Mouse (Mus musculus) embryonic facial prominence, embryonic 10.5 days (tissue): ENCODE measurements around the gene Gm49392. TPM values are rescaled to one million over a fixed set of nuclear protein-coding genes. Genes with fewer than 3 reads are reported as not detected.
"Not testable (repeated sequence)": the region's sequence is repeated elsewhere in the genome, so short reads cannot be mapped to it uniquely, and the experiment has no call there.

Experiments
- DNase-seq: peaks from one replicate; pipeline ENCODE4 v3.0.0-alpha.2; 2017; ENCODE audit warnings: low spot score
- H3K27ac ChIP-seq: fragments of 300-500 bp; sonication (generic); replicated peaks from 2 replicates; pipeline ENCODE4 v1.5.1; 2016; ENCODE audit warnings: mild to moderate bottlenecking
- H3K27me3 ChIP-seq: fragments of 300-500 bp; sonication (generic); replicated peaks from 2 replicates; pipeline ENCODE4 v1.6.1; 2016; ENCODE audit warnings: low read depth, mild to moderate bottlenecking; ENCODE audit not compliant: poor library complexity, severe bottlenecking
- H3K36me3 ChIP-seq: fragments of 300-500 bp; sonication (generic); replicated peaks from 2 replicates; pipeline ENCODE4 v1.6.1; 2016; ENCODE audit warnings: mild to moderate bottlenecking, moderate library complexity
- H3K4me1 ChIP-seq: fragments of 300-500 bp; sonication (generic); 2 replicates; pipeline ENCODE4 v1.6.1; 2016
- H3K4me3 ChIP-seq: fragments of 300-500 bp; sonication (generic); 2 replicates; pipeline ENCODE4 v1.5.1; 2016; ENCODE audit warnings: mild to moderate bottlenecking, moderate library complexity
- H3K9me3 ChIP-seq: fragments of 300-500 bp; sonication (generic); 2 replicates; pipeline ENCODE4 v1.6.1; 2016; ENCODE audit warnings: mild to moderate bottlenecking
- WGBS: fragments of 180-500 bp; shearing (Covaris S2); methylation state at CpG from one replicate; pipeline ENCODE4 v1.1.7; 2016; 5-methylcytosine and 5-hydroxymethylcytosine counted together
- polyA plus RNA-seq: library from polyadenylated mRNA; unstranded; fragments of >200 nt; fragmentation: Nextera tagmentation; extraction: Ambion mirVana; gene quantifications from 2 replicates; pipeline ENCODE4 v1.2.1, GENCODE M21; 2016

Gene Gm49392
- polyA plus RNA-seq, result not detected in 2 replicates

GRCm38 (mm10) chr13:60896794-60897193 lies at the start of gene Gm49392:
TSS of gene Gm49392 (minus strand) at chr13:60896894.
- not testable (repeated sequence) for H3K4me3 ChIP-seq, DNase-seq, H3K36me3 ChIP-seq, H3K4me1 ChIP-seq, H3K27ac ChIP-seq, H3K27me3 ChIP-seq
- WGBS, result 80% methylated on average over 8 of the region's 8 CpGs
- peaks cover 11% of the 10 kb centered on the region; the same call in 1 of the 2 replicates for H3K9me3 ChIP-seq

GRCm38 (mm10) chr13:60941884-60942283 lies 45.2 kb upstream of the Gm49392 start, which contains the start of gene Tpbpa:
TSS of gene Tpbpa (minus strand) at chr13:60941984.
- WGBS, result 85% methylated on average over 3 of the region's 3 CpGs
- DNase-seq, result not testable (repeated sequence)
- peaks cover 31% of the 10 kb centered on the region for H3K9me3 ChIP-seq

GRCm38 (mm10) chr13:60936500-60936901 lies 39.8 kb upstream of the Gm49392 start, which contains the start of the genes Gm49391 and Ctla2a:
TSS of gene Gm49391 (minus strand) at chr13:60936571.
TSS of gene Ctla2a (minus strand) at chr13:60936625.
- H3K36me3 ChIP-seq, result no peaks in the 10 kb centered on the region
- H3K27me3 ChIP-seq, result no peaks in the 10 kb centered on the region
- WGBS, result 67% methylated on average over 5 of the region's 5 CpGs
- no peaks in the 10 kb centered on the region for H3K4me1 ChIP-seq
- no peak within 1 kb of the TSS for H3K27ac ChIP-seq
- no peak within 1 kb of the TSS for H3K4me3 ChIP-seq
- peaks cover 19% of the 10 kb centered on the region; the same call in 1 of the 2 replicates for H3K9me3 ChIP-seq
- DNase-seq, result peak; percentile 7

More at GRCm38 (mm10) chr13:60941884-60942283, 45.2 kb upstream of the Gm49392 start, which contains the start of gene Tpbpa:
- not testable (repeated sequence) for H3K36me3 ChIP-seq, H3K27ac ChIP-seq, H3K4me1 ChIP-seq, H3K4me3 ChIP-seq, H3K27me3 ChIP-seq

- not testable (repeated sequence) for H3K27me3 ChIP-seq, H3K4me1 ChIP-seq, H3K27ac ChIP-seq, H3K36me3 ChIP-seq, H3K4me3 ChIP-seq, DNase-seq
- peaks cover 16% of the 10 kb centered on the region; the same call in 1 of the 2 replicates for H3K9me3 ChIP-seq
- 79% methylated on average over 2 of the region's 2 CpGs for WGBS
Observed at GRCm38 (mm10) chr13:60935490-60935889, 38.8 kb upstream of the Gm49392 start, which contains the start of gene Gm49393. TSS of gene Gm49393 (minus strand) at chr13:60935590.

GRCm38 (mm10) chr13:60904780-60905179 lies 8.1 kb upstream of the Gm49392 start, which contains the start of gene Tpbpb:
TSS of gene Tpbpb (minus strand) at chr13:60904880.
- 93% methylated on average over 2 of the region's 2 CpGs for WGBS
- H3K4me1 ChIP-seq, DNase-seq, H3K36me3 ChIP-seq, H3K27ac ChIP-seq, H3K27me3 ChIP-seq, H3K4me3 ChIP-seq: not testable (repeated sequence)
- peaks cover 14% of the 10 kb centered on the region; the same call in 1 of the 2 replicates for H3K9me3 ChIP-seq

- Histone ChIP-seq H3K27ac (no peak within 1 kb of the TSS), H3K36me3 (no peaks in the 10 kb centered on the region), H3K4me3 (no peak within 1 kb of the TSS), H3K27me3 (no peaks in the 10 kb centered on the region), H3K4me1 (no peaks in the 10 kb centered on the region), H3K9me3 (peaks cover 15% of the 10 kb centered on the region; the same call in 1 of the 2 replicates)
- peak; percentile 8 for DNase-seq
- WGBS, result 77% methylated on average over 3 of the region's 3 CpGs
Observed at GRCm38 (mm10) chr13:60897328-60897727, 634 bp upstream of the Gm49392 start, which contains the start of gene Ctla2b. TSS of gene Ctla2b (minus strand) at chr13:60897447.

- no peak for DNase-seq
- no peak overlapping the region for H3K27ac ChIP-seq
- H3K27me3 ChIP-seq, result no peaks in the 10 kb centered on the region
Observed at GRCm38 (mm10) chr13:60895406-60896160, 1.1 kb downstream of the Gm49392 start.

GRCm38 (mm10) chr13:60892301-60892700 lies 4.4 kb downstream of the Gm49392 start:
- 87% methylated on average over 1 of the region's 1 CpGs for WGBS
- DNase-seq, result no peak
- peaks cover 5% of the 10 kb centered on the region; the same call in 1 of the 2 replicates for H3K9me3 ChIP-seq
- H3K27me3 ChIP-seq, result no peaks in the 10 kb centered on the region
- no peaks in the 10 kb centered on the region for H3K36me3 ChIP-seq
- no peak overlapping the region for H3K27ac ChIP-seq
- no peak overlapping the region for H3K4me3 ChIP-seq
- no peaks in the 10 kb centered on the region for H3K4me1 ChIP-seq

More at GRCm38 (mm10) chr13:60895406-60896160, 1.1 kb downstream of the Gm49392 start:
- no peak overlapping the region for H3K4me3 ChIP-seq
- H3K4me1 ChIP-seq, result no peaks in the 10 kb centered on the region
- H3K36me3 ChIP-seq, result no peaks in the 10 kb centered on the region
- H3K9me3 ChIP-seq, result peaks cover 11% of the 10 kb centered on the region; the same call in 1 of the 2 replicates

GRCm38 (mm10) chr13:60864281-60864680 lies 32.4 kb downstream of the Gm49392 start, which contains the start of gene 4930486L24Rik:
TSS of gene 4930486L24Rik (minus strand) at chr13:60864475.
- DNase-seq, result no peak
- no peak within 1 kb of the TSS for H3K4me3 ChIP-seq
- no peaks in the 10 kb centered on the region for H3K36me3 ChIP-seq
- WGBS, result 61% methylated on average over 1 of the region's 1 CpGs
- H3K4me1 ChIP-seq, result no peaks in the 10 kb centered on the region
- H3K27ac ChIP-seq, result no peak within 1 kb of the TSS
- 0 out of 2 replicates have a peak, but pooled peaks cover 6% of the 10 kb centered on the region for H3K9me3 ChIP-seq
- no peaks in the 10 kb centered on the region for H3K27me3 ChIP-seq

GRCm38 (mm10) chr13:60848241-60849120 lies 48.2 kb downstream of the Gm49392 start:
- Histone ChIP-seq H3K27ac (no peak overlapping the region), H3K4me3 (no peak overlapping the region), H3K9me3 (no peaks in the 10 kb centered on the region), H3K4me1 (no peaks in the 10 kb centered on the region), H3K36me3 (no peaks in the 10 kb centered on the region), H3K27me3 (no peaks in the 10 kb centered on the region)
- DNase-seq, result no peak
- 87% methylated on average over 4 of the region's 4 CpGs for WGBS

GRCm38 (mm10) chr13:60843153-60843552 lies 53.5 kb downstream of the Gm49392 start:
- WGBS, result 85% methylated on average over 8 of the region's 8 CpGs
- no peaks in the 10 kb centered on the region for H3K4me1 ChIP-seq
- H3K4me3 ChIP-seq, result no peak overlapping the region
- no peaks in the 10 kb centered on the region for H3K9me3 ChIP-seq
- DNase-seq, result no peak
- H3K27ac ChIP-seq, result no peak overlapping the region
- H3K36me3 ChIP-seq, result no peaks in the 10 kb centered on the region
- no peaks in the 10 kb centered on the region for H3K27me3 ChIP-seq

- WGBS, result 85% methylated on average over 6 of the region's 6 CpGs
Observed at GRCm38 (mm10) chr13:60842703-60843102, 54.0 kb downstream of the Gm49392 start.

More at GRCm38 (mm10) chr13:60842703-60843102, 54.0 kb downstream of the Gm49392 start:
- no peak for DNase-seq
- Histone ChIP-seq H3K4me1 (no peaks in the 10 kb centered on the region), H3K27me3 (no peaks in the 10 kb centered on the region), H3K9me3 (no peaks in the 10 kb centered on the region), H3K4me3 (no peak overlapping the region), H3K27ac (no peak overlapping the region), H3K36me3 (no peaks in the 10 kb centered on the region)
